Mouse (Mus musculus) embryo, embryonic 11 days (tissue): ENCODE results near the gene Psma5.

Experiments used
- DNase-seq: peaks from one replicate; pipeline ENCODE4 v3.0.0-alpha.2; 2015

Gene Psma5

GRCm38 (mm10) chr3:108282401-108283240, 25.9 kb downstream of the Psma5 start:
- peak; percentile 82 for DNase-seq

GRCm38 (mm10) chr3:108283241-108283561, 26.5 kb downstream of the Psma5 start:
- no peak for DNase-seq

GRCm38 (mm10) chr3:108283781-108284601, 27.3 kb downstream of the Psma5 start, which contains the start of gene Sort1:
Gene Sort1 (plus strand): TSS chr3:108284082.
- DNase-seq: peak; percentile 98

- no peak for DNase-seq
Measured at GRCm38 (mm10) chr3:108285078-108285711, 28.5 kb downstream of the Psma5 start.

- DNase-seq: no peak
Measured at GRCm38 (mm10) chr3:108286671-108287439, 30.1 kb downstream of the Psma5 start.

- DNase-seq: peak; percentile 64
Measured at GRCm38 (mm10) chr3:108287811-108288805, 31.4 kb downstream of the Psma5 start.

GRCm38 (mm10) chr3:108289311-108290130, 32.8 kb downstream of the Psma5 start:
- DNase-seq: no peak

GRCm38 (mm10) chr3:108291036-108291799, 34.5 kb downstream of the Psma5 start:
- no peak for DNase-seq

GRCm38 (mm10) chr3:108294398-108294797, 37.7 kb downstream of the Psma5 start:
- no peak for DNase-seq

- DNase-seq: peak; percentile 44
Measured at GRCm38 (mm10) chr3:108295379-108296219, 38.9 kb downstream of the Psma5 start.

GRCm38 (mm10) chr3:108296220-108297049, 39.7 kb downstream of the Psma5 start:
- DNase-seq: peak; percentile 77

- no peak for DNase-seq
Measured at GRCm38 (mm10) chr3:108297050-108297419, 40.3 kb downstream of the Psma5 start.

- DNase-seq: no peak
Measured at GRCm38 (mm10) chr3:108297603-108298553, 41.2 kb downstream of the Psma5 start.

GRCm38 (mm10) chr3:108300455-108301030, 43.8 kb downstream of the Psma5 start:
- DNase-seq: no peak

- no peak for DNase-seq
Measured at GRCm38 (mm10) chr3:108303683-108304082, 47.0 kb downstream of the Psma5 start.

GRCm38 (mm10) chr3:108304747-108305146, 48.0 kb downstream of the Psma5 start:
- DNase-seq: no peak
